Mouse (Mus musculus) heart, embryonic 16.5 days (tissue): ENCODE results near the gene Cct4. TPM values are rescaled to one million over a fixed set of nuclear protein-coding genes. Genes with fewer than 3 reads are reported as not detected.

Experiments used
- ATAC-seq: fragments of 200-750 bp; cut with Nextera tagmentation; replicated peaks from 2 replicates; pipeline ENCODE4 v1.8.0; 2017; ENCODE audit warnings: moderate number of reproducible peaks; ENCODE audit not compliant: insufficient read depth, low FRiP score; ENCODE audit errors: extremely low read depth
- H3K27ac ChIP-seq: fragments of 300-500 bp; sonication (generic); 2 replicates; pipeline ENCODE4 v1.5.1; 2014; ENCODE audit warnings: mild to moderate bottlenecking, low read length, control low read depth, moderate library complexity
- H3K27me3 ChIP-seq: fragments of 300-500 bp; sonication (generic); 2 replicates; pipeline ENCODE4 v1.6.1; 2014; ENCODE audit warnings: low read length, mixed read lengths; ENCODE audit not compliant: control insufficient read depth, insufficient read depth
- H3K36me3 ChIP-seq: fragments of 300-500 bp; sonication (generic); 2 replicates; pipeline ENCODE4 v1.6.1; 2014; ENCODE audit not compliant: control insufficient read depth, insufficient read depth
- H3K4me1 ChIP-seq: fragments of 300-500 bp; sonication (generic); 2 replicates; pipeline ENCODE4 v1.6.1; 2014; ENCODE audit warnings: low read length, mixed read lengths; ENCODE audit not compliant: control insufficient read depth, insufficient read depth
- H3K4me2 ChIP-seq: fragments of 300-500 bp; sonication (generic); 2 replicates; pipeline ENCODE4 v1.6.1; 2014; ENCODE audit warnings: low read depth, mild to moderate bottlenecking, control low read depth, low read length
- H3K4me3 ChIP-seq: fragments of 300-500 bp; sonication (generic); 2 replicates; pipeline ENCODE4 v1.5.1; 2014; ENCODE audit warnings: mild to moderate bottlenecking, control low read depth, low read length
- H3K9ac ChIP-seq: fragments of 300-500 bp; sonication (generic); 2 replicates; pipeline ENCODE4 v1.6.1; 2014; ENCODE audit warnings: low read length, control low read depth
- H3K9me3 ChIP-seq: fragments of 300-500 bp; sonication (generic); replicated peaks from 2 replicates; pipeline ENCODE4 v1.6.1; 2016; ENCODE audit warnings: low read length; ENCODE audit not compliant: control insufficient read depth
- WGBS: fragments of 180-500 bp; shearing (Covaris S2); extraction: QIAGEN DNeasy Blood & Tissue Kit; methylation state at CpG from one replicate; pipeline ENCODE4 v1.1.7; 2014; 5-methylcytosine and 5-hydroxymethylcytosine counted together
- polyA plus RNA-seq: library from polyadenylated mRNA; unstranded; fragments of >200 nt; fragmentation: Nextera tagmentation; extraction: Ambion mirVana; gene quantifications from 2 replicates; pipeline ENCODE4 v1.2.1, GENCODE M21; 2015

Cct4 gene
- polyA plus RNA-seq, 1 experiment from 2014 or later, result 221 TPM

- 69% methylated on average over 4 of the region's 4 CpGs for WGBS
Measured at GRCm38 (mm10) chr11:22965503-22965902, 24.8 kb upstream of the Cct4 start.

GRCm38 (mm10) chr11:22969486-22969885 is 20.8 kb upstream of the Cct4 start:
- no peaks in the 10 kb centered on the region for H3K27me3 ChIP-seq
- peaks cover 30% of the 10 kb centered on the region for H3K9me3 ChIP-seq
- no peak overlapping the region for H3K4me3 ChIP-seq
- ATAC-seq, result no peak
- no peak overlapping the region for H3K9ac ChIP-seq
- 51% methylated on average over 6 of the region's 6 CpGs for WGBS
- peaks cover 3% of the 10 kb centered on the region; the same call in 1 of the 2 replicates for H3K4me1 ChIP-seq
- no peak overlapping the region for H3K4me2 ChIP-seq
- H3K36me3 ChIP-seq, result peaks cover 21% of the 10 kb centered on the region; the same call in 1 of the 2 replicates
- H3K27ac ChIP-seq, result no peak overlapping the region

More at GRCm38 (mm10) chr11:22965503-22965902, 24.8 kb upstream of the Cct4 start:
- Histone ChIP-seq H3K27ac (no peak overlapping the region), H3K4me1 (no peaks in the 10 kb centered on the region), H3K27me3 (no peaks in the 10 kb centered on the region), H3K9me3 (peaks cover 4% of the 10 kb centered on the region; the same call in 1 of the 2 replicates), H3K36me3 (no peaks in the 10 kb centered on the region), H3K4me2 (no peak overlapping the region), H3K4me3 (no peak overlapping the region), H3K9ac (no peak overlapping the region)
- no peak for ATAC-seq

GRCm38 (mm10) chr11:22970546-22970945 is 19.8 kb upstream of the Cct4 start:
- no peak overlapping the region for H3K4me3 ChIP-seq

GRCm38 (mm10) chr11:22971835-22972709 is 18.2 kb upstream of the Cct4 start, which contains the start of gene Zrsr1:
Gene Zrsr1, plus strand, starts transcription at chr11:22972005.
- H3K4me2 ChIP-seq, result peak within 1 kb of the TSS; percentile 85
- no peaks in the 10 kb centered on the region for H3K27me3 ChIP-seq
- H3K9me3 ChIP-seq, result peaks cover 27% of the 10 kb centered on the region
- H3K9ac ChIP-seq, result peak within 1 kb of the TSS; percentile 76
- ATAC-seq, result peak; percentile 71
- H3K4me1 ChIP-seq, result peaks cover 15% of the 10 kb centered on the region
- H3K36me3 ChIP-seq, result peaks cover 24% of the 10 kb centered on the region; the same call in 1 of the 2 replicates
- peak within 1 kb of the TSS; percentile 88 for H3K27ac ChIP-seq
- H3K4me3 ChIP-seq, result peak within 1 kb of the TSS; percentile 73
- WGBS, result 52% methylated on average over 56 of the region's 56 CpGs

More at GRCm38 (mm10) chr11:22970546-22970945, 19.8 kb upstream of the Cct4 start:
- H3K27ac ChIP-seq, result no peak overlapping the region
- no peak overlapping the region for H3K4me2 ChIP-seq
- ATAC-seq, result no peak
- H3K9me3 ChIP-seq, result peaks cover 30% of the 10 kb centered on the region
- no peak overlapping the region for H3K9ac ChIP-seq
- H3K4me1 ChIP-seq, result peaks cover 5% of the 10 kb centered on the region
- H3K27me3 ChIP-seq, result no peaks in the 10 kb centered on the region
- WGBS, result 84% methylated on average over 1 of the region's 1 CpGs
- H3K36me3 ChIP-seq, result peaks cover 21% of the 10 kb centered on the region; the same call in 1 of the 2 replicates

- Histone ChIP-seq H3K4me2 (peak overlapping the region; percentile 85), H3K4me3 (peak overlapping the region; percentile 73), H3K27ac (peak overlapping the region; percentile 88), H3K4me1 (peaks cover 15% of the 10 kb centered on the region), H3K9me3 (peaks cover 26% of the 10 kb centered on the region), H3K9ac (peak overlapping the region; percentile 76), H3K27me3 (no peaks in the 10 kb centered on the region), H3K36me3 (peaks cover 24% of the 10 kb centered on the region; the same call in 1 of the 2 replicates)
- peak; percentile 33; the same call in 1 of the 2 replicates for ATAC-seq
- 50% methylated on average over 44 of the region's 46 CpGs for WGBS
Measured at GRCm38 (mm10) chr11:22972746-22973526, 17.4 kb upstream of the Cct4 start.

GRCm38 (mm10) chr11:22973599-22973998 is 16.7 kb upstream of the Cct4 start:
- 44% methylated on average over 14 of the region's 14 CpGs for WGBS
- H3K27ac ChIP-seq, result peak overlapping the region; percentile 77
- peak overlapping the region; percentile 68 for H3K9ac ChIP-seq
- H3K27me3 ChIP-seq, result no peaks in the 10 kb centered on the region
- H3K4me1 ChIP-seq, result peaks cover 15% of the 10 kb centered on the region
- H3K4me3 ChIP-seq, result peak overlapping the region; percentile 73
- peaks cover 24% of the 10 kb centered on the region; the same call in 1 of the 2 replicates for H3K36me3 ChIP-seq
- peaks cover 26% of the 10 kb centered on the region for H3K9me3 ChIP-seq
- ATAC-seq, result no peak
- peak overlapping the region; percentile 62 for H3K4me2 ChIP-seq

- Histone ChIP-seq H3K36me3 (peaks cover 13% of the 10 kb centered on the region; the same call in 1 of the 2 replicates), H3K4me1 (peaks cover 30% of the 10 kb centered on the region), H3K27me3 (no peaks in the 10 kb centered on the region), H3K4me3 (no peak overlapping the region), H3K9ac (no peak overlapping the region), H3K9me3 (peaks cover 10% of the 10 kb centered on the region; the same call in 1 of the 2 replicates), H3K27ac (no peak overlapping the region), H3K4me2 (no peak overlapping the region)
- WGBS, result 91% methylated on average over 3 of the region's 3 CpGs
- ATAC-seq, result no peak
Measured at GRCm38 (mm10) chr11:22978215-22978614, 12.1 kb upstream of the Cct4 start.

GRCm38 (mm10) chr11:22978711-22979110 is 11.6 kb upstream of the Cct4 start:
- Histone ChIP-seq H3K9me3 (0 out of 2 replicates have a peak, but pooled peaks cover 5% of the 10 kb centered on the region), H3K9ac (no peak overlapping the region), H3K27me3 (no peaks in the 10 kb centered on the region), H3K4me2 (no peak overlapping the region), H3K4me3 (no peak overlapping the region), H3K36me3 (peaks cover 8% of the 10 kb centered on the region; the same call in 1 of the 2 replicates), H3K27ac (no peak overlapping the region), H3K4me1 (peaks cover 30% of the 10 kb centered on the region)
- WGBS, result 71% methylated on average over 1 of the region's 1 CpGs
- ATAC-seq, result no peak
